Mouse (Mus musculus): Measurements from ENCODE around the gene Kctd2. TPM values are rescaled to one million over a fixed set of nuclear protein-coding genes. Genes with fewer than 3 reads are reported as not detected.
A peak's percentile ranks its signal among the peaks of the same experiment; 100 is the strongest.

Kctd2 gene
- polyA plus RNA-seq, 1 experiment from 2014 or later: 23.5 TPM

GRCm38 (mm10) chr11:115421972-115422371 is 2.0 kb downstream of the Kctd2 start:
- no peak overlapping the region for H3K4me3 ChIP-seq (ENCODE audit: control insufficient read depth in 1 of 2, insufficient read depth in 1 of 2, low read depth in 1 of 2, low read length in 2 of 2)
- H3K27ac ChIP-seq (replicated peaks in 1 of 2; ENCODE audit: control insufficient read depth in 1 of 2, insufficient read depth in 1 of 2, low read depth in 2 of 2, low read length in 2 of 2): no peak overlapping the region
- no peaks in the 10 kb centered on the region for H3K9me3 ChIP-seq (ENCODE audit: control insufficient read depth, low read length)
- H3K4me1 ChIP-seq (ENCODE audit: control insufficient read depth in 2 of 2, insufficient read depth in 2 of 2, low read length in 2 of 2): peaks cover 2 to 36% of the 10 kb centered on the region in 2 experiments
- H3K36me3 ChIP-seq (ENCODE audit: control insufficient read depth, insufficient read depth, low read length): peaks cover 59% of the 10 kb centered on the region
- H3K9ac ChIP-seq (ENCODE audit: low read length): no peak overlapping the region
- no peak overlapping the region for H3K4me2 ChIP-seq (ENCODE audit: low read length)
- no peaks in the 10 kb centered on the region for H3K27me3 ChIP-seq (ENCODE audit: control insufficient read depth, insufficient read depth, low read length)
- ATAC-seq (ENCODE audit: insufficient number of reproducible peaks, insufficient read depth, low FRiP score, low read depth): no peak
- WGBS: 85% methylated on average over 16 of the region's 16 CpGs

DNA sequence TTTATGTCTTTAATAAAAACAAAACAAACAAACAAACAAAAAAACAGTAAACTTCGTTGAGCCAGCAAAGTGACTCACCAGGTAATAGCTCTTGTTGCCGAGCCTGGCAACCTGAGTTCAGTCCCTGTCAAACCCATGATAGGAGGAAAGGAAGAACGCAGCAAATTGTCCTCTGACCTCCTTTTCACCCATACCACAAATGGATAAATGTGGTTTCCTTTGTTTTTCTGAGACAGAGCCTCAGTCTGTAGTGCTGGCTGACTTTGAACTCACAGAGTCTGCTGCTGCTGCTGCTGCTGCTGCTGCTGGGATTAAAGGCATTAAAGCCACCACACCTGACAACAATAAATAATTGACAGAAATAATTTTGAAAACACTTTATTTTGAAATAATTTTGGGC is 3.2 kb downstream of the Kctd2 start:
- no peak overlapping the region for H3K27ac ChIP-seq (replicated peaks in 1 of 2; ENCODE audit: control insufficient read depth in 1 of 2, insufficient read depth in 1 of 2, low read depth in 2 of 2, low read length in 2 of 2)
- WGBS: 87% methylated on average over 3 of the region's 3 CpGs

GRCm38 (mm10) chr11:115424666-115425065 is 4.7 kb downstream of the Kctd2 start:
- no peak overlapping the region for H3K4me3 ChIP-seq (ENCODE audit: control insufficient read depth in 1 of 2, insufficient read depth in 1 of 2, low read depth in 1 of 2, low read length in 2 of 2)
- H3K36me3 ChIP-seq (ENCODE audit: control insufficient read depth, insufficient read depth, low read length): peaks cover 70% of the 10 kb centered on the region
- ATAC-seq (ENCODE audit: insufficient number of reproducible peaks, insufficient read depth, low FRiP score, low read depth): no peak
- no peaks in the 10 kb centered on the region for H3K9me3 ChIP-seq (ENCODE audit: control insufficient read depth, low read length)
- H3K27ac ChIP-seq (replicated peaks in 1 of 2; ENCODE audit: control insufficient read depth in 1 of 2, insufficient read depth in 1 of 2, low read depth in 2 of 2, low read length in 2 of 2): no peak overlapping the region
- peaks cover 7 to 21% of the 10 kb centered on the region in 2 experiments for H3K4me1 ChIP-seq (ENCODE audit: control insufficient read depth in 2 of 2, insufficient read depth in 2 of 2, low read length in 2 of 2)
- no peaks in the 10 kb centered on the region for H3K27me3 ChIP-seq (ENCODE audit: control insufficient read depth, insufficient read depth, low read length)
- no peak overlapping the region for H3K4me2 ChIP-seq (ENCODE audit: low read length)
- no peak overlapping the region for H3K9ac ChIP-seq (ENCODE audit: low read length)
- WGBS: 83% methylated on average over 7 of the region's 7 CpGs

More for the DNA sequence above, 3.2 kb downstream of the Kctd2 start:
- H3K4me1 ChIP-seq (ENCODE audit: control insufficient read depth in 2 of 2, insufficient read depth in 2 of 2, low read length in 2 of 2): peaks cover 7 to 30% of the 10 kb centered on the region in 2 experiments
- no peaks in the 10 kb centered on the region for H3K9me3 ChIP-seq (ENCODE audit: control insufficient read depth, low read length)
- H3K4me2 ChIP-seq (ENCODE audit: low read length): no peak overlapping the region
- H3K4me3 ChIP-seq (ENCODE audit: control insufficient read depth in 1 of 2, insufficient read depth in 1 of 2, low read depth in 1 of 2, low read length in 2 of 2): no peak overlapping the region
- H3K9ac ChIP-seq (ENCODE audit: low read length): no peak overlapping the region
- H3K27me3 ChIP-seq (ENCODE audit: control insufficient read depth, insufficient read depth, low read length): no peaks in the 10 kb centered on the region
- no peak for ATAC-seq (ENCODE audit: insufficient number of reproducible peaks, insufficient read depth, low FRiP score, low read depth)
- peaks cover 57% of the 10 kb centered on the region for H3K36me3 ChIP-seq (ENCODE audit: control insufficient read depth, insufficient read depth, low read length)

DNA sequence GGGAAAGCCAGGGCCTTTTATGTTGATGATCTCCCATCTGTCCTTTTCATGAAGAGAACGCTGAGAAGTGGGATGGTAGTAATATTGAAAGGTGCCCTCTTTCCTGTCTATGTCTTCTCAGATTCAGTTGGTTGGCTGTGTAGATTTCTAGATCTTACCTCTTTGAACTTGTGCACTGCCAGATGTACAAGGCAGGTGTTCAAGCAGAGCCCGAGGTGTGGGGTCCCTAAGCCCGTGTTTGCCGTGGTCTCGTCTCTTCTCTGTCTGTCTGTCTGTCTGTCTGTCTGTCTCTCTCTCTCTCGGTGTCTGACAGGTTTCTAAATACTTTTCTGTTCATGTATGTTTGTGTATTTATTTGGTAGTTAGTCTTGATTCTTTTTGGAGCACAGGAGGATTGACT is 5.7 kb downstream of the Kctd2 start:
- Histone ChIP-seq H3K9ac (ENCODE audit: low read length) (no peak overlapping the region), H3K27ac (replicated peaks in 1 of 2; ENCODE audit: control insufficient read depth in 1 of 2, insufficient read depth in 1 of 2, low read depth in 2 of 2, low read length in 2 of 2) (no peak overlapping the region), H3K36me3 (ENCODE audit: control insufficient read depth, insufficient read depth, low read length) (peaks cover 81% of the 10 kb centered on the region), H3K4me3 (ENCODE audit: control insufficient read depth in 1 of 2, insufficient read depth in 1 of 2, low read depth in 1 of 2, low read length in 2 of 2) (no peak overlapping the region), H3K4me2 (ENCODE audit: low read length) (no peak overlapping the region), H3K4me1 (ENCODE audit: control insufficient read depth in 2 of 2, insufficient read depth in 2 of 2, low read length in 2 of 2) (peaks cover 7 to 21% of the 10 kb centered on the region in 2 experiments), H3K9me3 (ENCODE audit: control insufficient read depth, low read length) (no peaks in the 10 kb centered on the region), H3K27me3 (ENCODE audit: control insufficient read depth, insufficient read depth, low read length) (no peaks in the 10 kb centered on the region)
- ATAC-seq (ENCODE audit: insufficient number of reproducible peaks, insufficient read depth, low FRiP score, low read depth): no peak
- 89% methylated on average over 6 of the region's 6 CpGs for WGBS

DNA sequence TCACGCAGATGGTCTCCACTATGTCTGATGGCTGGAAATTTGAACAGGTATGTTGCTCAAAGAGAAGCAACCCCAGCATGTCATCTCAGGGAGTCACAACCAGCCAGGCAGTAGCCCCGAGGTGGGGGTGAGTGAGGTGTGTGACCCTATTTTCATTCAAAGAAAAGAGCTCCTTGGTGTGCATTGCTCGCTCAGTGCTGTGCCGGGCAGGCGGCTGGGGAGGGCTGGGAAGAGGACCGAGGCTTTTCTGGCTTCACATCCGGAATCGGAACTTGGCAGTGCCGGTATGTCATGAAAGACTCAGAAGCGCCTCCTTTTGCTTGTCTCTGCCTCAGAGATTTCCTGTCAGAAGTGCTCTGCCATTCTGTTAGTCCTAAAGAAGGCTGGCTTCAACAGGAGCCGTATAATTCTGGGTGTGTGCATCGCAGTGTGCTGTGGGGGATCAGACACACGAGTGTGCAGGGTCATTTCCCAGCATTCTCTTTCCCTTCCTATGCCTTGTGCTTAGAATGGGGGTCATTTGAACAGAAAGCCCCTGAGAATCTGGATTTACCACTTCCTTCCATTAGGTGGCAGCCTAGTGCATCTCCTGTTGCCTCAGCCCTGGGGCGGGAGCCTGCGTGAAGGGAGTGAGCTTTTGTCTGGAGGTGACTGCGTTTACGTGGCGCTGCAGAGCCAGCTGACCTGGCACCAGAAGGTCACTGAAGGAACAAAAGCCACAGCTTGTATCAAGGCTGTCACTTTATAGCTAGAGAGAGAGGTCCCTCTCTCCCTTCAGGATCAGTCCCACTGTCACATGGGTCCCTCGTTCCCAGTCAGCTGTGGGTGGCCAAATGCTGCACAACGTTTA is 7.8 kb downstream of the Kctd2 start:
- H3K36me3 ChIP-seq (ENCODE audit: control insufficient read depth, insufficient read depth, low read length): peaks cover 93% of the 10 kb centered on the region
- H3K9me3 ChIP-seq (ENCODE audit: control insufficient read depth, low read length): no peaks in the 10 kb centered on the region
- H3K9ac ChIP-seq (ENCODE audit: low read length): peak overlapping the region; percentile 38; the same call in 1 of the 2 replicates
- no peaks in the 10 kb centered on the region for H3K27me3 ChIP-seq (ENCODE audit: control insufficient read depth, insufficient read depth, low read length)
- WGBS: 31% methylated on average over 20 of the region's 20 CpGs
- H3K27ac ChIP-seq (replicated peaks in 1 of 2; ENCODE audit: control insufficient read depth in 1 of 2, insufficient read depth in 1 of 2, low read depth in 2 of 2, low read length in 2 of 2): peak overlapping the region; percentile 50 to 69
- no peak overlapping the region for H3K4me3 ChIP-seq (ENCODE audit: control insufficient read depth in 1 of 2, insufficient read depth in 1 of 2, low read depth in 1 of 2, low read length in 2 of 2)
- peak overlapping the region; percentile 13 for H3K4me2 ChIP-seq (ENCODE audit: low read length)
- peak; percentile 65 for ATAC-seq (ENCODE audit: insufficient number of reproducible peaks, insufficient read depth, low FRiP score, low read depth)
- H3K4me1 ChIP-seq (ENCODE audit: control insufficient read depth in 2 of 2, insufficient read depth in 2 of 2, low read length in 2 of 2): peaks cover 5 to 7% of the 10 kb centered on the region in 2 experiments

GRCm38 (mm10) chr11:115429307-115429706 is 9.4 kb downstream of the Kctd2 start:
- WGBS: 81% methylated on average over 7 of the region's 7 CpGs
- H3K9ac ChIP-seq (ENCODE audit: low read length): no peak overlapping the region

GRCm38 (mm10) chr11:115430561-115430960 is 10.6 kb downstream of the Kctd2 start:
- Histone ChIP-seq H3K9me3 (ENCODE audit: control insufficient read depth, low read length) (no peaks in the 10 kb centered on the region), H3K27ac (replicated peaks in 1 of 2; ENCODE audit: control insufficient read depth in 1 of 2, insufficient read depth in 1 of 2, low read depth in 2 of 2, low read length in 2 of 2) (no peak overlapping the region), H3K27me3 (ENCODE audit: control insufficient read depth, insufficient read depth, low read length) (no peaks in the 10 kb centered on the region), H3K36me3 (ENCODE audit: control insufficient read depth, insufficient read depth, low read length) (peaks cover 71% of the 10 kb centered on the region), H3K9ac (ENCODE audit: low read length) (no peak overlapping the region), H3K4me3 (ENCODE audit: control insufficient read depth in 1 of 2, insufficient read depth in 1 of 2, low read depth in 1 of 2, low read length in 2 of 2) (no peak overlapping the region), H3K4me1 (ENCODE audit: control insufficient read depth in 2 of 2, insufficient read depth in 2 of 2, low read length in 2 of 2) (peaks cover 8 to 11% of the 10 kb centered on the region in 2 experiments), H3K4me2 (ENCODE audit: low read length) (no peak overlapping the region)
- ATAC-seq (ENCODE audit: insufficient number of reproducible peaks, insufficient read depth, low FRiP score, low read depth): no peak
- WGBS: 95% methylated on average over 6 of the region's 6 CpGs

More at GRCm38 (mm10) chr11:115429307-115429706, 9.4 kb downstream of the Kctd2 start:
- Histone ChIP-seq H3K27ac (replicated peaks in 1 of 2; ENCODE audit: control insufficient read depth in 1 of 2, insufficient read depth in 1 of 2, low read depth in 2 of 2, low read length in 2 of 2) (no peak overlapping the region), H3K36me3 (ENCODE audit: control insufficient read depth, insufficient read depth, low read length) (peaks cover 83% of the 10 kb centered on the region), H3K9me3 (ENCODE audit: control insufficient read depth, low read length) (no peaks in the 10 kb centered on the region), H3K4me2 (ENCODE audit: low read length) (no peak overlapping the region), H3K4me3 (ENCODE audit: control insufficient read depth in 1 of 2, insufficient read depth in 1 of 2, low read depth in 1 of 2, low read length in 2 of 2) (no peak overlapping the region), H3K4me1 (ENCODE audit: control insufficient read depth in 2 of 2, insufficient read depth in 2 of 2, low read length in 2 of 2) (peaks cover 5 to 7% of the 10 kb centered on the region in 2 experiments), H3K27me3 (ENCODE audit: control insufficient read depth, insufficient read depth, low read length) (no peaks in the 10 kb centered on the region)
- ATAC-seq (ENCODE audit: insufficient number of reproducible peaks, insufficient read depth, low FRiP score, low read depth): no peak

Measured in heart, embryonic 14.5 days (tissue).